Mouse (Mus musculus): ENCODE measurements at regions not wholly inside any gene's neighbourhood (a gene's known extent, or its start where the extent isn't known, plus 50 kb on each side); places are given as distances from the start of the nearest gene placed in this dataset.
A peak's percentile ranks its signal among the peaks of the same experiment; 100 is the strongest.

- peak in 1 of 2 experiments; percentile 15 for DNase-seq
These were observed 253.5 kb upstream of the Nr5a2 start for GRCm38 (mm10) chr1:137213717-137214116.

- no peak for DNase-seq
These were observed 252.6 kb upstream of the Nr5a2 start for GRCm38 (mm10) chr1:137212856-137213255.

GRCm38 (mm10) chr1:137204371-137204770 is 244.1 kb upstream of the Nr5a2 start:
- DNase-seq, result no peak

GRCm38 (mm10) chr1:137203512-137203911 is 243.3 kb upstream of the Nr5a2 start:
- DNase-seq, result no peak

- no peak for DNase-seq
These were observed 240.7 kb upstream of the Nr5a2 start for GRCm38 (mm10) chr1:137200931-137201330.

GRCm38 (mm10) chr1:137195962-137196361 is 235.7 kb upstream of the Nr5a2 start:
- no peak for DNase-seq

GRCm38 (mm10) chr1:137195065-137195620 is 234.9 kb upstream of the Nr5a2 start:
- peak; percentile 29 to 71 for DNase-seq

- DNase-seq, result no peak
These were observed 218.0 kb upstream of the Nr5a2 start for GRCm38 (mm10) chr1:137178231-137178630.

GRCm38 (mm10) chr1:137176696-137177095 is 216.4 kb upstream of the Nr5a2 start:
- DNase-seq, result no peak

GRCm38 (mm10) chr1:137174081-137174480 is 213.8 kb upstream of the Nr5a2 start:
- no peak for DNase-seq

GRCm38 (mm10) chr1:137172128-137172527 is 211.9 kb upstream of the Nr5a2 start:
- no peak for DNase-seq

- no peak for DNase-seq
These were observed 211.2 kb upstream of the Nr5a2 start for GRCm38 (mm10) chr1:137171451-137171850.

GRCm38 (mm10) chr1:137147891-137148290 is 187.6 kb upstream of the Nr5a2 start:
- DNase-seq, result no peak

GRCm38 (mm10) chr1:137141879-137142570 is 181.8 kb upstream of the Nr5a2 start:
- peak; percentile 2 to 3 for DNase-seq

- DNase-seq, result no peak
These were observed 181.1 kb upstream of the Nr5a2 start for GRCm38 (mm10) chr1:137141372-137141771.

GRCm38 (mm10) chr1:137136156-137136555 is 175.9 kb upstream of the Nr5a2 start:
- DNase-seq, result no peak

- DNase-seq, result no peak
These were observed 173.5 kb upstream of the Nr5a2 start for GRCm38 (mm10) chr1:137133734-137134133.

GRCm38 (mm10) chr1:137130264-137130663 is 170.0 kb upstream of the Nr5a2 start:
- DNase-seq, result no peak

GRCm38 (mm10) chr1:137129116-137129515 is 168.9 kb upstream of the Nr5a2 start:
- DNase-seq, result no peak

- DNase-seq, result no peak
These were observed 157.6 kb upstream of the Nr5a2 start for GRCm38 (mm10) chr1:137117866-137118265.

GRCm38 (mm10) chr1:137106444-137106843 is 146.2 kb upstream of the Nr5a2 start:
- DNase-seq, result no peak

GRCm38 (mm10) chr1:137091762-137092161 is 131.5 kb upstream of the Nr5a2 start:
- DNase-seq, result no peak

GRCm38 (mm10) chr1:137088148-137088547 is 127.9 kb upstream of the Nr5a2 start:
- DNase-seq, result peak in 1 of 2 experiments; percentile 1

GRCm38 (mm10) chr1:137086766-137087165 is 126.5 kb upstream of the Nr5a2 start:
- no peak for DNase-seq

GRCm38 (mm10) chr1:137083500-137083899 is 123.3 kb upstream of the Nr5a2 start:
- DNase-seq, result no peak
